Mouse (Mus musculus) E14TG2a.4 (cell line): ENCODE data around the gene Iqch.

Source experiments
- CTCF ChIP-seq: conservative IDR thresholded peaks from 2 replicates; pipeline ENCODE4 v1.5.1; 2014; ENCODE audit warnings: low read length
- NANOG ChIP-seq: IDR thresholded peaks from 2 replicates; pipeline ENCODE4 v1.6.1; 2014; ENCODE audit warnings: borderline replicate concordance, low read length, mixed read lengths

GRCm38 (mm10) chr9:63555460-63555990, 46.8 kb downstream of the Iqch start:
- TF ChIP-seq NANOG: no peak
- TF ChIP-seq CTCF: no peak
